Mouse (Mus musculus): ENCODE measurements at regions not wholly inside any gene's neighbourhood (a gene's known extent, or its start where the extent isn't known, plus 50 kb on each side); places are given as distances from the start of the nearest gene placed in this dataset.
A peak's percentile ranks its signal among the peaks of the same experiment; 100 is the strongest.

DNA sequence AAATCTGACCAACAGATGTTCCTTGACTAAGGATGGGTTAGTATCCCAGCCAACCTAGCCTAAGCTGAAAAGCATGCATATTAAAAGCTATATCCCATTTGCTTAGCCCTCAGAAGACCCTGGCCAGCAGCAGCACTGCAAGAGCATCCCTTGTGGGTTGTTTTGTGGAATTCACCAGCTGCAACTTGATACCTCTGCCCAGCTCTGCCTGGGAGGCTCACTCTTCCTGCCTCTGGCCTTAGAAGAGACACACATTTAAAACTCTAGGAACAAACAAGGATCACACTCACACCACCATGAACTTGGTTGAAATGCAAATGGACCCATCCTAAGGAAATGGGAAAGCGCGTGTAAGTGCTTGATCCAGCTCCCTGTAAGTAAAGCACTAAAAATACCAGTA is 107.7 kb upstream of the Arl4c start:
- peak; percentile 35 for DNase-seq (ENCODE audit: extremely low spot score)

DNA sequence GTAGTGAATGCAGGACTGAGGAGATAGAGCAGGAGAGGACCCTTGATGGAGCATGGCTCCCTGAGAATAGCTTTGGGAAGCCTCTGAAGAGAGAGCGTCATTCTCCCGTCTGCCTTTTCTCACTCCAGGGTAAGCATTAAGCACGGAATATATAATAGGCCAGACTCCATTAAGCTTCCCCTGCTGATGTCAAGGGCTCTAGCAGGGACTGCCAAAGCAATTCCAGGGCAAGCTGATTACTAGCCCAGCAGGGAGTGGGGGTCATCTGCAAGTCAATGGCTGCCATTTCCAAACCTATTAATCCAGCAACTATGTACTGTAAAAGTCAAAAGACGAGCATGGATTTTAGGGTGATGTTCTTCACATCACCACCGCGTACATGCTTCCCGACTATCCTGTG is 111.2 kb upstream of the Arl4c start:
- DNase-seq (ENCODE audit: extremely low spot score) = no peak

DNA sequence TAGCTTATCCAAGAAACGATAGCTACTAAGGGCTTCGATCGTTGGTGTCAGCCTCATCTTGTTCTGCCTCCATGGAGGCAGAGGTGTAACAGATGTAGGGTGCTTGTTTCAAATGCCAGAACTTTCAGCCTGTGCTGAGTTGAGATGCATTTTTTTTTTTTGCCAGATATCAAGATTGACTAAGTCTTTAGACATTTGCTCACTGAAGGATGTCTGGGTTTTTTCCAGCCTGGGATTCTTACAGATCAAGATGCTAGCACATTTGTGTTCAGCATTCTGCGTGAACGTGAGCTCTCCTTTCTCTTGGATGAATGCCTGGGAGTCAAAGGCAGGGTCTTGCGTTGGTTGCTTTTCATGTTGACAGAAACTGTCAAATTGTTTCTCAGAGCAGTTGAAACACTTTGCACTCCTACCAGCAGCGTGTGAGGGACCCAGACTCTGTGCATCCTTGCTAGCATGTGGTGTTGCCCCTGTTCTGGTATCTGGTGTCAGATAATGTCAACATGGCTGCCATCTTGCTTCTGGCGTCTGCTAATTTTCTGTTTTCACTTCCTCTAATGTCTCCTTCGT is 114.4 kb upstream of the Arl4c start:
- no peak for DNase-seq (ENCODE audit: extremely low spot score)

DNA sequence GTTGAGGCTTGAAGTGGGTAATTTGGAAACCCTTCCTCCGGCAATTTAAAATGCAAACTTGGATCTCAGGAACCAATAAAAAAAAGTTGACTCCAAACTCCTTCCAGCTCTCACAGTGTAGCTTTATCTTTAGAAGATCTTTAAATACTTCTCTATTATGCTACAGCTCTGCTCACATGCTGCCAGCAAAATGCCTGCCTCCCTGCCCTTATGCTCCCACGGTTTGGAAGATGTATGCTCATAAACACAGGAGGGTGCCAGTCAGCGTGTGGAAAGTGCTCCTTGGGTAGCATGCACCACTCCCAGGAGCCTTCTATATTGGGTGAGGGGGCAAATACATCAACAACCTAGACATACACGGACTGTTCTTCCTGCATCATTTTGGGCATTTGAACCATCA is 123.2 kb upstream of the Arl4c start:
- no peak for DNase-seq (ENCODE audit: extremely low spot score)

DNA sequence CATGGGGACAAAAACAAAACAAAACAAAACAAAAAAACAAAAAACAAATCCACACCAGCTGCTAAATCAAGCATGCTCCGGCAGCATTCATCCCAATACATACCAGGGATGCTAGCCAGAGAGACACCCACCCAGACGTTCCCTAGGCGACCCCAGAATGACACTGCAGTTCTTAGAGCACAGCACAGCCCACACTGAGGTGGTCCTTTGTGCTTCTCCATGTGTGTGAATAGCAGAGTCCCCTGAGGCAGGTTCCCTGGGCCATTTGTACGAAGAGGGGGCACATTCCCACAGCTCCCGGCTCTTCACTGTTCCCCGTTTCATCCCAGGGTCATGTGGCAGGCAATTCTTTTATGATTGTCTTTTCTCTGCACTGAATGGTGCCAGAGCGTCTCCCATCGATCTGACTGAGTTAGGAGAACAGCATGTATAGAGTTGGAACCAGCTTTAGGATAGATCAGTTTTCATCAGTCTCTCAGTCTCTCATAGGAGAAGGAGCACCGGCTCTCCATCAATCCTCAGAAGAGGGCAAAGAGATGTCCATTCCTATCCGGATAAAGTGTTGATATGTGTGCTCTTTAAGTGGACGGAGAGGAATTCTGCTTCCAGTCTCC is 136.7 kb upstream of the Arl4c start:
- DNase-seq (ENCODE audit: extremely low spot score) = peak; percentile 62

DNA sequence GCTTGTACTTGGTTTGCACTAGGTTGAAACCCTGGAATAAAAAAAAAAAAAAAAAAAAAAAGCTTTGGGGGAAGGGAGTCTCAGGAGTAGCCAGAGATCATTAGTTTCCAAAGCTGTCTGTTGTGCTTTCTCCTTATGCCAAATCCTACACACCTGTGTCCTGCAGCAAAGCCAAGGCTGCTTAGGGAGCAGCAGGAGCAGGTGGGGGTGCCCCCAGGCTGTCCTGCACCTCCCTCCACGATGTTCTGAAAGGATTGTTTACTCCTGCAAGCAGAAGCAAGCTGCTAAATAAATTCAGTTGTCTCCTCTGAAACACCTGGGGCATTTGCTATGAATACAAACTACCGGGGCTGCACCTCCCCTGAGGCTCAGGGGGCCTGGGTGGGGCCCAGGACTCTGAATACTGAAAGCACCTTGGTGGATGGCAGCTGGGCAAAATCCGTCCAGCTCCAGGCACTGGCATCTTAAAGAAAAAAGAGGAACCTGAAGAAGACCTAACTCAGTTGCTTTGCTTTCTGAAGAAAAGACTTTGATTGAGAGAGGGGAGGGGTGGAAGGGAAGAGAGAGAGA is 137.5 kb upstream of the Arl4c start:
- peak; percentile 2 for DNase-seq (ENCODE audit: extremely low spot score)

DNA sequence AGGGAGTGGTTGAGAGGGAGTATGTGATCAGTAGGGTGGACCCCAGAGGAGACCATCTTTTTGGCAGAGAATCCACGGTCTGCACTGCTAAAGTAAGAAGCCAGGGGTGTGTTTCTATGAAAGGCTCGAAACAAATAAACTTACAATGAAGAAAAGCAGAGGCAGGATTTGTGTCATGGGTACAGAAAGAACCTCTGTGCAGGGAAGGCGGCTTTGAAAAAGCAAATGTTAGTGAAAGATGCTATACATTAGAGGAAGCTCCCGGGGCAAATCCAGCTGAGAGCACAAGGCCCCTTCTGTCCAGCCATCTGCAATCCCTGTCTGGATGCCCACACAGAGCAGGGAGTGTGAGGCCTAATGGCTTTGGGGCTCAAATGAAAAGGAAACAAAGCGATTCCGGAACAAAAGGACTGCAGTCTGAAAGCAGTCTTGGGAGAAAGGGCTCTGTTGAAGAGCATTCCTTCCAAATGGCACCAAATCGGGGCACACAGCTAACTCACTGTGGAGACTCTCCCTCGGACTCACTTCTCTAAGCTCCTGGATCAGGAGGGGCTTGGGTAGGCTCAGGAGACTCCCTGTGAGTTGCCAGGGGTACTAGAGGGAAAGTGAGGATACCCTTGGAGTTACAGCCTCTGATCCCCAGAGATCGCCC is 138.1 kb upstream of the Arl4c start:
- DNase-seq (ENCODE audit: extremely low spot score) = peak; percentile 52

DNA sequence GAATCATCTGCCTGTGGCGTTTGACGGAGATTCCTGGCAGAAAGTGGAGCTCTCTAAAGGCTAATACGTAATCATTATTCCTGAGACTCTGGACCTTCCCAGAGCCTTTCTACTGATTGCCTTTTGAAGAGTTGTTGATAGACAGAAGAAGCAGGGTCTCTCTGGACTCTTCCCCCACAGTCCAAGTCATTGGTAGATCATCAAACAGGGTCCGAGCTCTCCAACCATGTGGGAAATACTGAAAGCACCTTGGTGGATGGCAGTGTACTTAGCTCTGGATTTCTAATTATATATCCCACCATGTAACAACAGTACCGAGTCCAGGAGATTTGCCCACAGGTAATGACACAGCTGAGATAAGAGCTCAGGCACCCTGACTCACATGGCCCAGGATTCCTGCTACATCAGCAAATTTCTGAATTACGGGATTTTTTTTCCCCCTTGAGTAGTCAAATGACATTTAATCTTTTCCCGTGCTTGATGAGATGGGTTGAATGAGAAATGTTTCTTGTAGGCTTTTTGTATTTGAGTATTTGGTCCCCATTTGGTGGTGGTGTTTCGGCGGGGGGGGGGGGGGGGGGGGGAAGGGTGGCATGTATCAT is 139.1 kb upstream of the Arl4c start:
- DNase-seq (ENCODE audit: extremely low spot score) = no peak

DNA sequence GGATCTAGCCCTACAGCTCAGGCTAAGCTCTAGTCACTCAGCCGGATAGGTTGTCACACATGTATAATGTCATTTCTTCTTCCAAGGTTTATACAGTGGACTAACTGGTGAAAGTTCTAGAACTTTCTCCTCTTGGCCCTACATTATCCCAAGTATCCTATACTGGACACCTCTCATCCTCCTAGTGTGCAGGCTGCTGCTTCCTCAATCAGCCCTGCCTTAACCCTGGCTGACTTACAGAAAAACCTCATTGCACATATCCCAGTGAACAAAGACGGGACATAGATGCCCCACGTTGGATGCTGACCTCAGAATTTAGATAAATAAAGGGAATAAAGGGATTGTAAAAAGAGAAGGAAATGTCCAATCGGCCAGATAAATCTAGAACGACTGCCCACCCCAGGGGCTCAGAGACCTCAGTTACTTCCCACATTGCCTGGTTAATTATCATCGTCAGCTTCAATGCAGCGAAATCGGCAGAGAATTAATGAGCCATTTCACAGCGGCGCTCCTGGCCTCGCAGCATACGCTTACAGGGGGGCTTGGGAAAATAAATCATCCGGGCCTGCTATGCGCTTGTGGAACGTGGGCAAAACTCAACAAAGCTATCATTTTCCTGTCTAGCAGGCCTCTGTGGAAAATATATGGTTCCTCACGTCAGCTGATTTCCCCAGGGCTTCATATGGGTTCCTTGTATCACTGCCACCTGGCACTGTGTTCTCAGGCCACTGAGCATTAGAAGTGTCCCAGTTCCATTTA is 145.5 kb upstream of the Arl4c start:
- DNase-seq (ENCODE audit: extremely low spot score) = no peak

DNA sequence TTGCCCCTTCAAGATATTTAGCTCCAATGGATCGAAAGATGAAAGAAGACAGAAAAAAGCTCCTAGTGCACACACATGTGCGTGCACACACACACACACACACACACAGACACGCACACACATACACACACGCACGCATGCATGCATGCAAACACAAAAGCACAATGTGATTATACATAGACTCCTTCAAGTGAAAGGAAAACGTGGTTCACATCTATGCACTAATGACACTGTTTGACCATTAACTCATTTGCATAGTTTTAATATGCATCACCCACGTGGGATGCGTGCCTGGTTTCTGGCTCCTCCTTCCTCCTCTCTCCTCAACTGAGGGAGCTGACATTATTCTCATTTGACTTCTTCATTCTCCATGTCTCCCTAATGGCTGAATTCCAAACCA is 146.2 kb upstream of the Arl4c start:
- DNase-seq (ENCODE audit: extremely low spot score) = no peak

DNA sequence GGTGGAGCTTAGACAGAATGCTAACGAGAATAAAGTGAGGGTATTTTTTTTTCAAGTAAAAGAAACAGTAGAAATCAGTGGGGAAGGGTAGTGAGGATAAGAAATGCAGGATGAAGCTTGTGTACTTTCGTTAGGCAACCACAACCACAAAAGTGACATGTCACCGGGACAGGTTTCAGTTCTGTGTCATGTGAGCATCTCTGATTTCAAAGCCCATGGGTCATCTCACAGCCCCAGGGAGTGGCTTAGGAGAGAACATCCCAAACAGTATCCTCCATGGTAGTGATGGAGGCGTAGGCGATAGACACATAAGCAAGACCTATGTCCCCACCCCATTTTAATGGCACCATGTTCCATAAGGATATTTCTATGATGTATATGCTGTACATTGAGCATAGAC is 147.4 kb upstream of the Arl4c start:
- no peak for DNase-seq (ENCODE audit: extremely low spot score)

DNA sequence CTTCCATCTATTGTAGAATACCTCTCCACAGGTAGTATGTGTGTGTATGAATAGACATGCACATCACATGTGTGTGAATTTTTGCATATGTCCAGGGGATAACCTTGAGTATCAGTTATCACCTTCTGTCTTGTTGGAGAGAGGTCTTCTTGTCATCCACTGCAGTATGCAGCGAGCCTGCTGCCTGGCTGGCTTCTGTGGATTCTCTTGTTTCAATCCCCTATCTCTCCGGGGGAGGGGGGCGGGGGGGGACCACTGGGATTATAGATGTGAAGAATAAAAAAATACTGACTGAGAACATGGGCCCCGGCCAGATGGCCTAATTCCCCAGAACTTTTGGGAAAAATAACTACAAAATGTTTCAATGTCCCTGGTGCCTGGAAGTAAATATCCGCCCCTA is 149.9 kb upstream of the Arl4c start:
- DNase-seq (ENCODE audit: extremely low spot score) = no peak

DNA sequence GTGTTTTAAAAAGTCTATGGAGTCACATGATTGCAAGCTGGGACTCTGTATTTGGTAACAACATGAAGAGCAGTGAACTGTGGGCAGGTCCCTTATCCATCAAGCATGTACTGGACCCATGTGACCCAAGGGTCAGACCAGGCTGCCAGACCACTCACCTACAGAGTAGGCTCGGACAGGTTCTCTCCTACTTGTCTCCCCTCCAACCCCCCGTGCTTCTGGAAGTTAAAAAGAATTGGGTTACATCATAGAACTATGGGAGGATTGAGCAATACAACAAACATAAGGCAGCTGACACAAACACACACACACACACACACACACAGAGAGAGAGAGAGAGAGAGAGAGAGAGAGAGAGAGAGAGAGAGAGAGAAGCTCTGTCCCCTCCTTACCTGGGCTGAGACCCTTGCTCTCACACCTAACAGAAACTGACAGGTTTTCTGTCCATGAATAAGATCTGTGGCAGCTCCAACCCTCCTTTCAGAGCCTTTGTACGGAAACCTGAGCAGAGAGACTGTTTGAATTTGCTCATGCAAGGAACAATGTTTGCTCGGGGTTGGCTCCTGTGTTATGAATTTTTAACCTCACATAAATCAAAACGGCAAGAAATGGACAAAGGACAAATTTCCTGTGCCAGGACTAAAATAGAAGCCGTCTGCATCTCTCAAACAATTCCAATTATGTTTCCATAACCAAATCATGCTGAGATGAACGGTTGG is 159.0 kb upstream of the Arl4c start:
- DNase-seq (ENCODE audit: extremely low spot score) = no peak

DNA sequence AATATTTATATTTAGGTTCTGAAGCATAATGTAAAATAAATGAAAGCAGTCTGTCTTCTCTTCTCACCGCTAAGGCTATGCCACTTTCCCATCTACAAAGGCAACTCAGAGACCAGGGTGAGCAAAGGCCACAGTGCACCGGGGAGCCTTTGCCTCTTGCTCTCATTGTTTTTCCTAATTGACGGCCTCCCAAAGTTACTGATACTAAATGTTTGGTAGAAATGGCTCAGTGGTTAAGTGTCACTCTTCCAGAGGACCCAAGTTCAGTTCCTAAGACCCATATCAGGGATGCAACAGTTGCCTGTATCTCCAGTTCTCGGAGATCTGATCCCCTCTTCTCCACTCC is 159.5 kb upstream of the Arl4c start:
- DNase-seq (ENCODE audit: extremely low spot score) = no peak

DNA sequence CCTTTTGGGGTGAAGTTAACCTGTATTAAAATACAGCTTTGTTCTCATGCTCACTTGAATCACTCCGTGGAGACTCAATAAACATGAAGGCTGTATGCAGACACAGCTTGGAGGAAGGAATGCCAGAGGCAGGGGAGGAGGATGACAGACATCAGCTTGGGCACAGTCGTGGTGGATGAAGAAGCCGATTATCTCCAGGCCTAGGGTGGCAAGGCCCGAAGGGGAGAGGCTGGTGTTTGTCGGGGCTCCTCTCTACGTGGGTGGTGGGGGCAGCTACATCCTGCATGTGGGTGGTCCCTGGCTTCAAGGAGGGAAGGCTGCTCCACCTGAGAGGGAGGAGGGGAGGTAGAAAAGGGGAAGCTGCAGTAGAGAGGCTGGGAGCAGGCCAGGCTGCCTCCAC is 163.4 kb upstream of the Arl4c start:
- no peak for DNase-seq (ENCODE audit: extremely low spot score)

DNA sequence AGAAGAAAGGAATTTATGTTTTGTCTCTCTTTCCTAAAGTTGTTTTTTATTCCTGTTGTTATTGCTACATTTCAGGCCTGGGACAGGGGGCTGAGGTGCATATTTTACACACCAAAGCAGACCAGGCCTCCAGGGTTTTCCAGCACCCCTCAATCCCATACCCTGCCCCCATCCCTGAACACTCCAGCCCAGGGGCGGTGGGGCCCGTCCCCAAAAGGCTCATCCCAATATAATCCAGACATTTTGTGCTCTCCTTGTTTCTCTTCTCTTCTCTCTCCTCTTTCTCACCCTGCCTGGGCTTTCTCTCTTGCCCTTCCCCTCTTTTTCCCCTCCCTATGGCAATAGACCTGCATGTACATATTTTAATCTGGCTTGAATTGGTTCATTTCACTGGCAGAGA is 164.6 kb upstream of the Arl4c start:
- DNase-seq (ENCODE audit: extremely low spot score) = no peak

DNA sequence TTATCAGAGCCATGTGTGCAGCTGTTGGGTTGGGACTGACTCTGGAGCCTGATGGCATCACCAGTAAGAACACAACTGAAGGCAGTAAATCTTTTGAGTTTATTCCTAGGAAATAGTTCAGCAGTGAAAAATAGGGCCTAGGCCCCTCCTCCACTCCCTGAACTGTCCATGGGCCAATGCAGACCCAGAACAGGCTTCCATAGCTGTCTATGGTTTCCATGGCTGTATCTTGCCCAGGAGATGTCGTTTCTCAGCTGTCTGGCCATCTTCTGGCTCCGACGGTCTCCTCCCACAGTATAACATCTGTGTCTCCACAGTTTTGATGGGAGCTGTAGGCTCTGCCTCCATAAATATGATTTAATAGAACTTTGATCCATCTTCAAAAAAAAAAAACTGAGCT is 165.1 kb upstream of the Arl4c start:
- DNase-seq (ENCODE audit: extremely low spot score) = no peak

DNA sequence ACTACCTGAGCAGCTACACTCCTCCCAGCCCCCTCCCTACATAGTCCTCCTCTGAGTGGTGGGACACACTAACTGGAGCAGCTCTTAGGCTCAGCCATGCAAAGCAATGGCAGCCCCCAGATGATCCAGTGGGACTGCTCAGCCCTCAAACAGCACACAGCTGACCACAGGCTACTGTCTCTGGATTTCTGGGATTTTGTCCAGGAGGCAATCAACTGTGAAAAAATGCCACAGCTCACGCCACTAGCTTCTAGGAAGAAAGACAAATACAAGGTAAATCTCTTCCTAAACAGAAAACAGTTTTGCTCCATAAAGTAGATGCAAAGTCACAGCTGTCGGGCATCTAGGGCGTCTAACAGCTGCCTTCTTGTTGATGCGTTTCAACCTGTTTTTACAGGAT is 167.9 kb upstream of the Arl4c start:
- DNase-seq (ENCODE audit: extremely low spot score) = no peak

DNA sequence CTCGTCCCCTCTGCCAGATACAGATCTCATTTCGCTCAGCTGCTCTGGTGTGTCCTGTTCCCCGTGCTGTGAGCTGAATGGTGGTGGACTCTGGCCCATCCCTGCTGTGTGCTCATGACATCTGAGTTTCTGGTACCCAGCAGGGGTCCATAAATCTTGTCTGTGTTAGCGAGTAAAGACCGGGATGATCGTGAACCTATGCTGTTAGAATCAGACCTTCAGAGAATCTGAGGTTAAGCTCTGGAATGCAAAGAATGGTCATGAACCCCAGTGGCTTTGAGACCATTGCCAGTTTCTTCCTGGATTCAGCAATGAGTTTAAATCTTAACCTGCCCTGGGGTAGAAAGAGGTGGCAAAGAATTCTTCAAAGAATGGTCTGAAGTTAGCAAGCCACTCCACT is 173.3 kb upstream of the Arl4c start:
- peak; percentile 9 for DNase-seq (ENCODE audit: extremely low spot score)

DNA sequence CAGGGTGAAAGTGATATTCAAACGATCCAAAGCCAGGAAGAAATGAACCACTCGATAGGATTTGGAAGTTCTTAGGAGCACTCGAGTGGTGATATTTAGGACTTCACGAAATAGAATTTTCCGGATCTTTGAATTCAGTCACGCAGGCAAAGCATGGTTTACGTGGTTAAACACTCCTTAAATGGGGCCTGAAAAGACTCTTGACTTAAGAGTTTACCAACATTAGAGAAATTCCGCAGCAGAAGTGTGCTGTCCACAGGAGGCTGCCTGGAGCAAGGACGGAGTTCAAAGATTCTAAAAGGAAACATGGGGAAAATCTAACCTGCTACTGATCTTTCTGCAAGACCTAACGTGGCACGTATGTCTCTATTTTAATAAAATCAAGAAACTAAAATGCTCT is 175.4 kb upstream of the Arl4c start:
- DNase-seq (ENCODE audit: extremely low spot score) = no peak

DNA sequence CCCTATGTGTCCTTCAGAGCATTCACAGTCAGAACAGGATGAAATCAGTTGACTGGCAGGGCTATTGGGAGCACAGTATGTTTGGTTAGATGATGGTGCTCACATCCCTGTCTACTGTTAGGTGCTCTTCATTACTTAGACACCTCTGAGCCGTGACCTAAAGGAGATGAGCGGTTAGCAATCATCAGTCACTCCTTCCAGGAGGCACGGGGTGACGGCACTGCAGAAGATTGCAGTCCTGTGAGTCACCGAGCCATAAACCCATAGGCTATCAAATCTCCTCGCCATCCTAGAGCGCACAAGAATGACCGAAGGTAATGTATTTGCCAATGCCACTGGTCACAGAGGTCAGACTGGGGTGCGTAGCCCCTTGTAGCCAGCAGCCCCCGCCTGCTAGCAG is 176.8 kb upstream of the Arl4c start:
- DNase-seq (ENCODE audit: extremely low spot score) = no peak

DNA sequence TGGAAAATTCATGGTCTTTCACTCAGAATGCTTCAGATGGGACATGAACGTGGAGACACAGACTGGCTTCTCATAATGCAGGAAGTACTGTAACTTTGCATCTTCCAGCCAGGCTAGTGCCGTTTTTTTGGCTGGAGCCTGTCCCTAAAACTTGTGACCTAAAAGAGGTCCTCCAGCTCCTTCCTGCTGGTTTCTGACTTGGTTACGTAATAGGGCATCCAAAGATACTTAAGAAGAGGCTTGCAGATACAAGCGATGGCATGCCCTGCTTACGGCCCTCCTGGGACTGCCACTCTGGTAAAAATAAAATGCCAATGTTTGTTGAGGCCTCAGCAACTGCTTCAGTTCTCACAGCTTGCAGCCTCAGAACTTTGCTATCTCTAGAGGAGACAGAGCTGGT is 177.3 kb upstream of the Arl4c start:
- DNase-seq (ENCODE audit: extremely low spot score) = no peak

Data from embryo, embryonic 9.5 days (tissue).